Comparison of ENCODE assay signal across 22 mouse cellular contexts in the genomic region with DNA sequence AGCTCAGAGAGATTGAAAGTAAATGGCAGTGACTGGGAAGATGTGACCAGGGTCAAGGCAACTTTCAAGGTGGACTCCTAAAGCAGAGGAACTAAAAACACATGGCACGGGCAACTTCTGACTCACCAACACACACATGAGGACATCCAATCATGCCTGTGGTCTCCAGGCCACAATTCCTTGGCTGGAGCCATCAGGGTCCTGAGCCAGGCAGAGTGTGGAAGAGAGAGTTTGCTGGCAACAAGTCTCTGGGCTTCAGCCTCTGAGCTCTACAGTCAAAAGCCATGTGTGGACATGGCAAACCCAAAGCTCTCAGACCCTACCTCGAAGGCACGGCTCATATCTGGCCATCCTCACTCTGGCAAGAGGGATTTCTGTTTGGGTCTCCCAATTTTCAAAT.
A peak's percentile ranks its signal among the peaks of the same experiment; 100 is the strongest.
DNase-seq lines count a peak whose midpoint lies in the region; ATAC-seq and TF ChIP-seq lines count a peak whose summit lies in the region.
"Had no signal": no experiment of that assay in that cellular context is flagged by ENCODE, and none has a peak within 500 bp of the region (broad histone marks: within the 10 kb centered on the region; RNA-seq: fewer than 3 reads in every experiment).

No protein-coding gene starts in this region.

- intact Hi-C loops in gastrocnemius, adult 2 months (cut with DNase I), result no loop called here
- intact Hi-C loops in heart, postnatal 14 days (cut with DNase I), result no loop called here

- H3K4me2 ChIP-seq in heart, embryonic 12.5 days, result no peak overlapping the region
- no peak overlapping the region for H3K4me2 ChIP-seq in kidney, embryonic 15.5 days
- H3K4me2 ChIP-seq: embryonic facial prominence, embryonic 15.5 days; forebrain, embryonic 15.5 days; hindbrain, embryonic 13.5 days had no signal

- no peaks in the 10 kb centered on the region for H3K9me3 ChIP-seq in heart, embryonic 12.5 days (replicated peaks)
- H3K9me3 ChIP-seq in kidney, embryonic 15.5 days (replicated peaks), result no peaks in the 10 kb centered on the region
- H3K9me3 ChIP-seq: embryonic facial prominence, embryonic 15.5 days; forebrain, embryonic 15.5 days; hindbrain, embryonic 13.5 days had no signal

- 0 out of 2 replicates have a peak overlapping the region, but pooled peaks have one; percentile 35 for H3K27ac ChIP-seq in gastrocnemius, adult 2 months
- H3K27ac ChIP-seq in heart, embryonic 12.5 days (ENCODE audit: poor library complexity, severe bottlenecking), result no peak overlapping the region
- no peak overlapping the region for H3K27ac ChIP-seq in kidney, embryonic 15.5 days
- H3K27ac ChIP-seq: embryonic facial prominence, embryonic 15.5 days; forebrain, embryonic 15.5 days; hindbrain, embryonic 13.5 days; hindbrain, postnatal 0 days had no signal

- no peak for ATAC-seq in heart, embryonic 12.5 days (ENCODE audit: insufficient number of reproducible peaks, low FRiP score)
- ATAC-seq in kidney, embryonic 15.5 days (replicated peaks; ENCODE audit: low FRiP score), result no peak
- ATAC-seq: activated CD4-positive, CD25-positive, alpha-beta regulatory T cell, adult 4 months; forebrain, embryonic 15.5 days; hindbrain, postnatal 0 days; Patski had no signal

- H3K4me1 ChIP-seq in heart, embryonic 12.5 days (replicated peaks), result peaks cover 4% of the 10 kb centered on the region; the same call in 1 of the 2 replicates
- H3K4me1 ChIP-seq in kidney, embryonic 15.5 days, result peaks cover 10% of the 10 kb centered on the region
- H3K4me1 ChIP-seq: embryonic facial prominence, embryonic 15.5 days; forebrain, embryonic 15.5 days; hindbrain, embryonic 13.5 days had no signal

- H3K36me3 ChIP-seq in heart, embryonic 12.5 days, result no peaks in the 10 kb centered on the region
- no peaks in the 10 kb centered on the region for H3K36me3 ChIP-seq in kidney, embryonic 15.5 days
- H3K36me3 ChIP-seq: embryonic facial prominence, embryonic 15.5 days; forebrain, embryonic 15.5 days; hindbrain, embryonic 13.5 days had no signal

- TF ChIP-seq CTCF in gastrocnemius, adult 2 months (IDR thresholded peaks at IDR 0.05), result no peak

- H3K27me3 ChIP-seq in heart, embryonic 12.5 days (replicated peaks), result no peaks in the 10 kb centered on the region
- no peaks in the 10 kb centered on the region for H3K27me3 ChIP-seq in kidney, embryonic 15.5 days
- H3K27me3 ChIP-seq: CH12.LX; embryonic facial prominence, embryonic 15.5 days; forebrain, embryonic 15.5 days; hindbrain, embryonic 13.5 days; Patski had no signal

- no peak overlapping the region for H3K4me3 ChIP-seq in gastrocnemius, adult 2 months
- no peak overlapping the region for H3K4me3 ChIP-seq in heart, embryonic 12.5 days
- no peak overlapping the region for H3K4me3 ChIP-seq in kidney, embryonic 15.5 days (replicated peaks)
- H3K4me3 ChIP-seq: embryonic facial prominence, embryonic 15.5 days; erythroblast, embryonic 14.5 days; forebrain, embryonic 15.5 days; hindbrain, embryonic 13.5 days had no signal

- H3K9ac ChIP-seq in heart, embryonic 12.5 days, result no peak overlapping the region
- no peak overlapping the region for H3K9ac ChIP-seq in kidney, embryonic 15.5 days
- H3K9ac ChIP-seq: embryonic facial prominence, embryonic 15.5 days; forebrain, embryonic 15.5 days; hindbrain, embryonic 13.5 days had no signal

- DNase-seq in adrenal gland, adult 2 months, result peak; percentile 21
- no peak for DNase-seq in adrenal gland, postnatal 4 days (ENCODE audit: low spot score in 2 of 2)
- DNase-seq in gastrocnemius, adult 2 months, result peak; percentile 31
- no peak for DNase-seq in gastrocnemius, adult 8-10 months (ENCODE audit: low spot score in 2 of 2)
- DNase-seq in heart, postnatal 14 days, result peak; percentile 19 to 20
- DNase-seq in lung, postnatal 25 days (ENCODE audit: low spot score), result no peak
- DNase-seq: cerebellum, adult 11 months; cerebellum, adult 8-10 months; cerebellum, postnatal 14 days; embryo, embryonic 11 days; gastrocnemius, postnatal 36 days; kidney, adult 18-20 months had no signal

- 87% methylated on average over 3 of the region's 3 CpGs for WGBS in heart, embryonic 12.5 days
- 93% methylated on average over 3 of the region's 3 CpGs for WGBS in kidney, embryonic 15.5 days

Comparison
In these comparisons a context has a peak if more than half of its experiments do, and no peak if none do; other contexts are left out.
1. DNase-seq: peak in adrenal gland, adult 2 months (single experiment), gastrocnemius, adult 2 months (single experiment) and heart, postnatal 14 days (2 of 2); none in adrenal gland, postnatal 4 days (0 of 2), gastrocnemius, adult 8-10 months (0 of 2) and lung, postnatal 25 days (single experiment).